Mouse (Mus musculus): ENCODE measurements at regions not wholly inside any gene's neighbourhood (a gene's known extent, or its start where the extent isn't known, plus 50 kb on each side); places are given as distances from the start of the nearest gene placed in this dataset.
"Not testable (repeated sequence)": the region's sequence is repeated elsewhere in the genome, so short reads cannot be mapped to it uniquely, and the experiment has no call there.

- H3K4me2 ChIP-seq: no peak overlapping the region
- no peak for ATAC-seq (ENCODE audit: borderline replicate concordance, extremely low read depth, low FRiP score, low TSS enrichment)
- H3K27me3 ChIP-seq: no peaks in the 10 kb centered on the region
- H3K36me3 ChIP-seq: no peaks in the 10 kb centered on the region
- WGBS: 75% methylated on average over 5 of the region's 5 CpGs
- H3K27ac ChIP-seq: no peak overlapping the region
- H3K9ac ChIP-seq: no peak overlapping the region
- no peaks in the 10 kb centered on the region for H3K9me3 ChIP-seq
- no peaks in the 10 kb centered on the region for H3K4me1 ChIP-seq
- no peak overlapping the region for H3K4me3 ChIP-seq
Observed at GRCm38 (mm10) chr3:39840946-39841345, 690.1 kb upstream of the Intu start.

DNA sequence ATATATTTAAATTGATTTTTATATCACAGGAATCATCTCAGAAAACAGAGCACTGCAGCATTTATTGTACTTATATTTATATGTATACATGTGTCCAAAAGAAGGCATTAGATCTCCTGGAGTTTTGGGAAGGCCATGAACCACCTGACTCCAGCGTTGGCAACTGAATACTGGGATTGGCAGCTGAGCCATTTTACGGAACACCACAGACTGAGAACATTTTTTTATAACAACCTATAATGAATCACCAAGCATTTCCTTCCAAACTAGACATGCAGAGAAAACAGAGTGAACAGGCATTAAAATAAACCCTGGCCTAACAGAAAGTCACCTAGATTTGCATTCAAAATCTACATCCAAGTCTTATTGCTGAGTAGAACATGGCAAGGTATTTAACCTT is 686.0 kb upstream of the Intu start:
- Histone ChIP-seq H3K4me1 (no peaks in the 10 kb centered on the region), H3K9me3 (no peaks in the 10 kb centered on the region), H3K27ac (no peak overlapping the region), H3K4me3 (no peak overlapping the region), H3K27me3 (no peaks in the 10 kb centered on the region), H3K9ac (no peak overlapping the region), H3K4me2 (no peak overlapping the region), H3K36me3 (no peaks in the 10 kb centered on the region)
- WGBS: 72% methylated on average over 2 of the region's 2 CpGs
- ATAC-seq (ENCODE audit: borderline replicate concordance, extremely low read depth, low FRiP score, low TSS enrichment): no peak

DNA sequence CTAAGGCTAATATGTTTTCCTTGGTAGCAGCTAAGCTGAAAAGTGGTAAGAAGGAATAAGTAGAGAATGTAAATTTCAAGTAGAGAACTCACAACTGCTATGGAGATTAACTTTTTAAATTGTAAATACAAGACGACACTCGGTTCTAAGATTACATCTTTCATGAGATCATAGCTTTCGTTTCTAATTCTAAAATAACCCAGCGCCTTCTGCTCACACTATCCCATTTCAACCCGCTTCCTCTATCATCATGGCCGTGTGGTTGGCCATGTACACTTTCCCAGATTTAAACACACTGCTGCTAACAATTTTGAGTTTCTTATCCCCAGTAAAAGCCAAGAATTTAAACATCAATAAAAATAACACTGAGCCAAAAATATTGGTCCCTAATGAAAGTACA is 682.3 kb upstream of the Intu start:
- Histone ChIP-seq H3K36me3 (no peaks in the 10 kb centered on the region), H3K27ac (no peak overlapping the region), H3K9me3 (no peaks in the 10 kb centered on the region), H3K27me3 (no peaks in the 10 kb centered on the region), H3K9ac (no peak overlapping the region), H3K4me2 (no peak overlapping the region), H3K4me3 (no peak overlapping the region), H3K4me1 (no peaks in the 10 kb centered on the region)
- ATAC-seq (ENCODE audit: borderline replicate concordance, extremely low read depth, low FRiP score, low TSS enrichment): no peak
- WGBS: 89% methylated on average over 6 of the region's 6 CpGs

GRCm38 (mm10) chr3:39857214-39857839 is 673.8 kb upstream of the Intu start:
- no peaks in the 10 kb centered on the region for H3K27me3 ChIP-seq
- H3K4me3 ChIP-seq: no peak overlapping the region
- no peak overlapping the region for H3K9ac ChIP-seq
- no peak overlapping the region for H3K4me2 ChIP-seq
- H3K4me1 ChIP-seq: no peaks in the 10 kb centered on the region
- no peak for ATAC-seq (ENCODE audit: borderline replicate concordance, extremely low read depth, low FRiP score, low TSS enrichment)
- H3K9me3 ChIP-seq: no peaks in the 10 kb centered on the region
- H3K36me3 ChIP-seq: no peaks in the 10 kb centered on the region
- 83% methylated on average over 9 of the region's 9 CpGs for WGBS
- no peak overlapping the region for H3K27ac ChIP-seq

GRCm38 (mm10) chr3:39876046-39876445 is 655.0 kb upstream of the Intu start:
- H3K9ac ChIP-seq; ATAC-seq (ENCODE audit: borderline replicate concordance, extremely low read depth, low FRiP score, low TSS enrichment); H3K4me1 ChIP-seq; H3K9me3 ChIP-seq; H3K36me3 ChIP-seq; H3K4me2 ChIP-seq; H3K4me3 ChIP-seq; H3K27me3 ChIP-seq; H3K27ac ChIP-seq: not testable (repeated sequence)
- WGBS: 70% methylated on average over 1 of the region's 1 CpGs

DNA sequence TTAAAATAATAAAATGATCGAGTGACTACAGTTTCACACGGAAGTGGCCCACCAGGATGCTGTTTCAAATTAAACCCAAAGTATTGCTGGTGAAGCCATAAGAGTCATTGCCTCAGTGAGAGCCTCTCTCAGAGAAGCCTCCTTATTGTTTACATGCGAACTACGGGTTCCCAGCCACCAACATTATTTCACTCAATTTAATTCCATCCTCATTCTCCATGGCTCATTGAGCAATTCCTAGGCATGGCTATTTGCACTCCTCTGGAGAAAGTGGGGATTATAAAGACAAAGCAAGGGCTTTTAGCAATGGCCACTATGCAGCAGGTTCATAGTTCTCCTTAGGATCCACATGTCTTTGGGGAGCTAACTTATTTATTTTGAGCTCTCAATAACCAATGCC is 646.7 kb upstream of the Intu start:
- no peak overlapping the region for H3K4me2 ChIP-seq
- H3K36me3 ChIP-seq: no peaks in the 10 kb centered on the region
- no peak overlapping the region for H3K27ac ChIP-seq
- H3K27me3 ChIP-seq: no peaks in the 10 kb centered on the region
- H3K9me3 ChIP-seq: no peaks in the 10 kb centered on the region
- no peak overlapping the region for H3K9ac ChIP-seq
- peaks cover 4% of the 10 kb centered on the region; the same call in 1 of the 2 replicates for H3K4me1 ChIP-seq
- H3K4me3 ChIP-seq: no peak overlapping the region
- no peak for ATAC-seq (ENCODE audit: borderline replicate concordance, extremely low read depth, low FRiP score, low TSS enrichment)
- 84% methylated on average over 4 of the region's 4 CpGs for WGBS

DNA sequence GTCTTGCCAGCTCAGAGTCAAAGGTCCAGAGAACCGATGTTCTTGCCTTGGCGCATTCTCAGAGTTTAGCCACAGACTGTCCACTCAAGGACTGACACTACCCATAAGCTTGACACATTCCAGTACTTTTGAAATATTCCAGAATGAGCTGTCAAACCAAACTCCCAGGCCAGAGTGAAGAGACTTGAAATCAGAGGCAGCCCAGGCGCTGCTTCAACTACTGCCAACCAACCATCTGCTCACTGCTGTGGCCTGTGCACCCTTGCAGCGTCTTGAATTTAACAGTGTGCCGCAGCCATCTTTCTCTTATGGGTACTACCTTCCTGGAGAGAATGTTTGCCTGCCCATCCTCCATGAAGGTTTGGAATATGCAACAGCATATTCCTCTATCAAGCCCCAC is 642.7 kb upstream of the Intu start:
- Histone ChIP-seq H3K27me3 (no peaks in the 10 kb centered on the region), H3K27ac (peak overlapping the region; percentile 50; the same call in 1 of the 2 replicates), H3K9me3 (no peaks in the 10 kb centered on the region), H3K36me3 (no peaks in the 10 kb centered on the region), H3K9ac (no peak overlapping the region), H3K4me2 (no peak overlapping the region), H3K4me3 (no peak overlapping the region), H3K4me1 (peaks cover 4% of the 10 kb centered on the region; the same call in 1 of the 2 replicates)
- 55% methylated on average over 5 of the region's 5 CpGs for WGBS
- peak; percentile 84 for ATAC-seq (ENCODE audit: borderline replicate concordance, extremely low read depth, low FRiP score, low TSS enrichment)

DNA sequence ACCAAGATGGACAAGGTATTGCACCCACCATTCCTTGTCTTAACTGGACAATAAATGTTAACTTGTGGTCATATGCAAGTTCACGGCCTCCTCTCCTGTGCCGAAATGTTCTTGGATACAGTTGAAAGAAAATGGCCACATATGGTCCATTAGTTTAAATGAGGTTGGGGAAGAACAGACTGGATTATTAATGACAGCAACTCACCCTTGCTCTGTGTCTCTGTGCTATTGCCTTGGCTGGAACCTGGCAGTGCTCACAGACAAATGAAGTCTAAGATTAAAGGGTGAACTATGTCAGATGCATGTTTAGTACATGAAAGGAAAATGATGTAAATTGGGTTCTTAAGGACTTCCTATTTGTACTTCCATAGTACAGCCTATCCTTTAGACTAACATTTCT is 641.9 kb upstream of the Intu start:
- Histone ChIP-seq H3K36me3 (no peaks in the 10 kb centered on the region), H3K27me3 (no peaks in the 10 kb centered on the region), H3K9ac (no peak overlapping the region), H3K4me3 (no peak overlapping the region), H3K27ac (peak overlapping the region; percentile 50; the same call in 1 of the 2 replicates), H3K9me3 (no peaks in the 10 kb centered on the region), H3K4me1 (peaks cover 4% of the 10 kb centered on the region; the same call in 1 of the 2 replicates), H3K4me2 (no peak overlapping the region)
- peak; percentile 69; the same call in 1 of the 2 replicates for ATAC-seq (ENCODE audit: borderline replicate concordance, extremely low read depth, low FRiP score, low TSS enrichment)
- 52% methylated on average over 2 of the region's 2 CpGs for WGBS

DNA sequence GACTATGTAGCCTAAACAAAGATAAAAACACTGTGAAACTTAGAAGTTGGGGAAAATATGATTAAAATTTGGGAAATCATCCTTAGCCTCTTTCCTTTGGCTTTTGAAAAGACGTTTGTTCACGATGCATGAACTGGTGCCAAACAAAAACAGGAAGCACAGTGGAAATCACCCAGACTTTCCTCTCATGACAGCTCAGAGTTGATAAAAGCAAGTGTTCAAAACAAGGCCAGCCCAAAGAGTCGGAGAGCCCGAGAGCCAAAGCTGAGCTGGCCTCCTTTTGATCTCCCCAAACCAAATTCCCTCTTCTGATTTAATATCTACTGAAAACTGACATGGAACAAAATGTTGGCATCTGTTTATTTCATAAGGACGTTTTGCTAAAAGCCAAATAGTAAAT is 632.1 kb upstream of the Intu start:
- Histone ChIP-seq H3K9me3 (no peaks in the 10 kb centered on the region), H3K4me1 (peaks cover 4% of the 10 kb centered on the region; the same call in 1 of the 2 replicates), H3K27ac (peak overlapping the region; percentile 29; the same call in 1 of the 2 replicates), H3K4me2 (no peak overlapping the region), H3K4me3 (no peak overlapping the region), H3K27me3 (no peaks in the 10 kb centered on the region), H3K36me3 (no peaks in the 10 kb centered on the region), H3K9ac (no peak overlapping the region)
- WGBS: 25% methylated on average over 5 of the region's 5 CpGs
- ATAC-seq (ENCODE audit: borderline replicate concordance, extremely low read depth, low FRiP score, low TSS enrichment): peak; percentile 81

DNA sequence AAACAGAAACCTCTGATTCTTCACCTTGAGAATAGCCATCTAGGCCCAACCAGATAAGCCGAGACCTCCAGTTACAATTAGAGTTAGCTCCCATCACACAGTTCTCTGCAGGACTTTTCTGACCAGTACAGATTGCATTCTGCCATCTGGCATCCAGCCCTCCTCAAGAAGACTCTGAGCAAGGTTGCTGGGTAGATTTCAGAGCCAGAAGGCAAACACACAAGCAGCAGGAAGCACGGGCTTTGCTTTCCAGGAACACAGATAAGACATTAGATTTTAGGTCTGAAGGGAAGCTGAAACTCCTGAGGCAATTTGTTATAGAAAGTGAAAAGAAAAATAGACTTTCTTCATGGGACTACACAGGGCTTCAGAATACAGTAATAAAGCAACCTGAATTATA is 630.9 kb upstream of the Intu start:
- Histone ChIP-seq H3K4me3 (no peak overlapping the region), H3K27ac (peak overlapping the region; percentile 16; the same call in 1 of the 2 replicates), H3K4me1 (peaks cover 4% of the 10 kb centered on the region; the same call in 1 of the 2 replicates), H3K36me3 (no peaks in the 10 kb centered on the region), H3K9ac (no peak overlapping the region), H3K4me2 (no peak overlapping the region), H3K9me3 (no peaks in the 10 kb centered on the region), H3K27me3 (no peaks in the 10 kb centered on the region)
- 63% methylated on average over 2 of the region's 2 CpGs for WGBS
- no peak for ATAC-seq (ENCODE audit: borderline replicate concordance, extremely low read depth, low FRiP score, low TSS enrichment)

DNA sequence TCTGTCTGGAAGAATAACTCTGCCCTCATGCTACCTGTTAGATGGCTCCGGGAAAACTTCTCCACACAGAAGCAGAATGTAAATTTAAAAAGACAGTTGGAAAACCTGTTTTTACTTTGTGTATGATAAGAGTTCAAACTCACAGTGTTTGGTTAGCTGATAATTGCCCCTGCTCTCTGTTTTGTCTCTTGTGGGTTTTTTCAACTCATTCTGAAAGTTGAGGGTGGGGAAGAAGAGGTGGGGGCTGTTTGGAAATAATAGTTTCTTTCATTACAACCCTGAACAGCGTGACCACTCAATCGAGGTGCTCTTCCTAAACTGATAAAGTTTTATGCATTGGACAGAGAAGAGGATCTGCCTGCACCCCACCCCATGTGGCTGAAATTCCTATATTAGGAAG is 626.7 kb upstream of the Intu start:
- H3K9ac ChIP-seq: no peak overlapping the region
- no peaks in the 10 kb centered on the region for H3K27me3 ChIP-seq
- no peak overlapping the region for H3K27ac ChIP-seq
- no peaks in the 10 kb centered on the region for H3K4me1 ChIP-seq
- ATAC-seq (ENCODE audit: borderline replicate concordance, extremely low read depth, low FRiP score, low TSS enrichment): no peak
- 43% methylated on average over 3 of the region's 3 CpGs for WGBS
- no peaks in the 10 kb centered on the region for H3K9me3 ChIP-seq
- no peak overlapping the region for H3K4me2 ChIP-seq
- no peak overlapping the region for H3K4me3 ChIP-seq
- H3K36me3 ChIP-seq: no peaks in the 10 kb centered on the region

GRCm38 (mm10) chr3:39908676-39909362 is 622.3 kb upstream of the Intu start:
- Histone ChIP-seq H3K27me3 (no peaks in the 10 kb centered on the region), H3K9ac (no peak overlapping the region), H3K4me2 (no peak overlapping the region), H3K9me3 (no peaks in the 10 kb centered on the region), H3K36me3 (no peaks in the 10 kb centered on the region), H3K4me3 (no peak overlapping the region), H3K27ac (no peak overlapping the region), H3K4me1 (0 out of 2 replicates have a peak, but pooled peaks cover 2% of the 10 kb centered on the region)
- no peak for ATAC-seq (ENCODE audit: borderline replicate concordance, extremely low read depth, low FRiP score, low TSS enrichment)
- WGBS: 60% methylated on average over 4 of the region's 4 CpGs

Measured in lung, embryonic 15.5 days (tissue).